Mouse (Mus musculus): ENCODE measurements around the gene Mkrn2.

- no peak for TF ChIP-seq CTCF (IDR thresholded peaks at IDR 0.05; ENCODE audit: extremely low read depth, insufficient read depth, insufficient read length, insufficient replicate concordance)
- no peak for TF ChIP-seq POLR2A (IDR thresholded peaks at IDR 0.05; ENCODE audit: low read depth, low read length)
Measured at GRCm38 (mm10) chr6:115664268-115664667, 62.6 kb downstream of the Mkrn2 start.

Measured in spleen, adult 2 months (tissue).